Comparison of ENCODE assay signal across 10 mouse cellular contexts in the genomic region with DNA sequence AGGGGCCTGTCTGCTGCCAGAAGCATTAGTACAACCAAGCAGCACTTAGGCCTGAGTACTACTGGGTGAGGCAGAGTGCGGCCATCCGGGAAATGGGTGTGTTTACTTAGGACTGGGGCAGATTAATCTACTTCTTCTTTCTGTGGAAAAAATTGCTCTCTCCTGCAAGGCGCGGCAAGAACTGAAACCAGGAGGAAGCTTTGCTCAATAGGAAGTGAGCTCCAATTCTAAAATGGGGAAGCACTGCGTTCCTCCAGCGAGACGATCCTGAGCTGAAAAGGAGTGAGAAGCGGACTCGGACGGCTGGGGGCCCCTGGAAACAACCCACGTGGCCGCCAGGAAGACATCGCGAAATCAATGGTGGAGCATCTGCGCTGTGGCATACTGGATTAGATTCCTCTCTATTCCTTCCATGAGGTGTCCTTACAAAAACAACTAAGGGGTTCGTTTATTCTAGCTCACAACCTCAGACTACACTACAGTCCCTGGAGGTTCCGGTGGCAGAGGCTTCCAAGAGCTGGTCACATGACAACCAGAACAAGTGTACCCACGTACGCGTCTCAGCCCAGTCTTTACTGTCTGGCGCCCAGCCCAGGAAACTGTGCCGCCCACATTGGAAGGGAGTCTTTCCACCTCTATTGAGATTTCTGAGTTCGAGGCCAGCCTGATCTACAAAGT. TPM values are rescaled to one million over a fixed set of nuclear protein-coding genes. Genes with fewer than 3 reads are reported as not detected.
A peak's percentile ranks its signal among the peaks of the same experiment; 100 is the strongest.
DNase-seq lines count a peak whose midpoint lies in the region; ATAC-seq and TF ChIP-seq lines count a peak whose summit lies in the region.
"Had no signal": no experiment of that assay in that cellular context is flagged by ENCODE, and none has a peak within 500 bp of the region (broad histone marks: within the 10 kb centered on the region; RNA-seq: fewer than 3 reads in every experiment).

No protein-coding gene starts in this region.

- no peak for TF ChIP-seq RAD21 in MEL (IDR thresholded peaks at IDR 0.05; ENCODE audit: low read depth, low read length)

- peak; percentile 57 to 59; a peak in 2 of 4 replicates for TF ChIP-seq EP300 in MEL (IDR thresholded peaks at IDR 0.05; ENCODE audit: low read depth in 1 of 2, low read length in 2 of 2)

- ATAC-seq in intestine, embryonic 16.5 days, result 0 out of 2 replicates have a peak, but pooled peaks have one; percentile 40
- no peak for ATAC-seq in midbrain, embryonic 13.5 days

- H3K4me1 ChIP-seq in MEL (ENCODE audit: control insufficient read depth in 1 of 2, insufficient read depth in 2 of 2, low read length in 2 of 2), result peaks cover 2 to 23% of the 10 kb centered on the region in 2 experiments
- no peaks in the 10 kb centered on the region for H3K4me1 ChIP-seq in intestine, embryonic 16.5 days (ENCODE audit: control insufficient read depth, insufficient read depth, low read length)
- H3K4me1 ChIP-seq in midbrain, embryonic 13.5 days (replicated peaks), result no peaks in the 10 kb centered on the region
- H3K4me1 ChIP-seq: neural tube, embryonic 12.5 days had no signal

- intact Hi-C loops in gastrocnemius, adult 2 months (cut with DNase I), result loop anchor here (2.0 kb wide), 1 partner anchor 385 kb away; no protein-coding TSS in a partner anchor

- TF ChIP-seq POLR2A in MEL (IDR thresholded peaks at IDR 0.05; ENCODE audit: control insufficient read depth in 1 of 2, insufficient read depth in 1 of 2, low read depth in 1 of 2, low read length in 2 of 2, poor library complexity in 1 of 2), result peak; percentile 51 to 82; a peak in 3 of 4 replicates

- H3K4me2 ChIP-seq in intestine, embryonic 16.5 days (ENCODE audit: low read depth, low read length), result 0 out of 2 replicates have a peak overlapping the region, but pooled peaks have one; percentile 10
- H3K4me2 ChIP-seq in midbrain, embryonic 13.5 days (replicated peaks), result no peak overlapping the region
- H3K4me2 ChIP-seq: embryonic facial prominence, embryonic 13.5 days; neural tube, embryonic 12.5 days had no signal

- H3K36me3 ChIP-seq in MEL (ENCODE audit: control insufficient read depth in 1 of 2, insufficient read depth in 2 of 2, low read length in 2 of 2), result peaks cover 0 to 13% of the 10 kb centered on the region in 2 experiments; a peak in 2 of 4 replicates
- no peaks in the 10 kb centered on the region for H3K36me3 ChIP-seq in intestine, embryonic 16.5 days (ENCODE audit: control insufficient read depth, insufficient read depth, low read length)
- H3K36me3 ChIP-seq in midbrain, embryonic 13.5 days, result peaks cover 19% of the 10 kb centered on the region

- H3K27ac ChIP-seq in MEL (ENCODE audit: control insufficient read depth, low read depth, low read length), result peak overlapping the region; percentile 94
- peak overlapping the region; percentile 67 for H3K27ac ChIP-seq in gastrocnemius, adult 2 months
- no peak overlapping the region for H3K27ac ChIP-seq in intestine, embryonic 16.5 days (ENCODE audit: low read length)
- no peak overlapping the region for H3K27ac ChIP-seq in midbrain, embryonic 13.5 days
- H3K27ac ChIP-seq: embryonic facial prominence, embryonic 13.5 days; neural tube, embryonic 12.5 days had no signal

- peak overlapping the region; percentile 47 to 51 for H3K4me3 ChIP-seq in MEL (ENCODE audit: control insufficient read depth in 1 of 2, insufficient read depth in 1 of 2, low read depth in 2 of 2, low read length in 2 of 2)
- peak overlapping the region; percentile 56 for H3K4me3 ChIP-seq in gastrocnemius, adult 2 months
- no peak overlapping the region; the same call in 1 of the 2 replicates for H3K4me3 ChIP-seq in intestine, embryonic 16.5 days (ENCODE audit: low read length)
- no peak overlapping the region for H3K4me3 ChIP-seq in midbrain, embryonic 13.5 days (replicated peaks)
- H3K4me3 ChIP-seq: embryonic facial prominence, embryonic 13.5 days; neural tube, embryonic 12.5 days had no signal

- DNase-seq in CD4-positive helper T cell, adult 2 months (ENCODE audit: low read depth, low spot score), result peak; percentile 88
- DNase-seq in MEL (ENCODE audit: low read depth, low spot score) (peak; percentile 94), liver (peak; percentile 50)
- peak; percentile 69 for DNase-seq in gastrocnemius, adult 2 months
- DNase-seq in natural killer cell, adult 2 months (ENCODE audit: low spot score in 2 of 2), result peak; percentile 56 to 72
- peak; percentile 63 for DNase-seq in thymus, postnatal 25 days

- H3K79me2 ChIP-seq in MEL (ENCODE audit: control insufficient read depth, insufficient read depth, low read length, poor library complexity), result no peaks in the 10 kb centered on the region

- no peaks in the 10 kb centered on the region for H3K27me3 ChIP-seq in MEL (ENCODE audit: control insufficient read depth in 1 of 2, insufficient read depth in 2 of 2, low read length in 2 of 2)
- H3K27me3 ChIP-seq in intestine, embryonic 16.5 days (replicated peaks; ENCODE audit: control insufficient read depth, insufficient read depth, low read length), result no peaks in the 10 kb centered on the region
- H3K27me3 ChIP-seq in midbrain, embryonic 13.5 days, result no peaks in the 10 kb centered on the region; the same call in 1 of the 2 replicates
- H3K27me3 ChIP-seq: embryonic facial prominence, embryonic 13.5 days; neural tube, embryonic 12.5 days had no signal

- no peak for TF ChIP-seq CTCF in MEL (IDR thresholded peaks at IDR 0.05 in 2 of 3, conservative IDR thresholded peaks at IDR 0.05 in 1 of 3; ENCODE audit: control insufficient read depth in 1 of 3, insufficient read depth in 1 of 3, low read depth in 2 of 3, low read length in 3 of 3, poor library complexity in 1 of 3, severe bottlenecking in 1 of 3)
- no peak for TF ChIP-seq CTCF in gastrocnemius, adult 2 months (IDR thresholded peaks at IDR 0.05)

- H3K9me3 ChIP-seq in MEL (replicated peaks; ENCODE audit: insufficient read depth, low read length), result no peaks in the 10 kb centered on the region
- no peaks in the 10 kb centered on the region for H3K9me3 ChIP-seq in intestine, embryonic 16.5 days (ENCODE audit: control insufficient read depth, low read length)
- H3K9me3 ChIP-seq in midbrain, embryonic 13.5 days, result no peaks in the 10 kb centered on the region
- H3K9me3 ChIP-seq: embryonic facial prominence, embryonic 13.5 days; neural tube, embryonic 12.5 days had no signal

- peak overlapping the region; percentile 67 for H3K9ac ChIP-seq in MEL (ENCODE audit: control insufficient read depth, low read depth, low read length, poor library complexity, severe bottlenecking)
- H3K9ac ChIP-seq in intestine, embryonic 16.5 days (ENCODE audit: low read depth, low read length), result no peak overlapping the region
- no peak overlapping the region for H3K9ac ChIP-seq in midbrain, embryonic 13.5 days (replicated peaks)
- H3K9ac ChIP-seq: embryonic facial prominence, embryonic 13.5 days; neural tube, embryonic 12.5 days had no signal

- WGBS in intestine, embryonic 16.5 days, result 56% methylated on average over 23 of the region's 23 CpGs
- WGBS in midbrain, embryonic 13.5 days, result 75% methylated on average over 23 of the region's 23 CpGs

TF ChIP-seq in MEL, 35 proteins besides CTCF, POLR2A, EP300 and RAD21 (continues in another document):
- TF ChIP-seq MAX (IDR thresholded peaks at IDR 0.05; ENCODE audit: low read length), result peak; percentile 70
- TF ChIP-seq ELF1 (IDR thresholded peaks at IDR 0.05; ENCODE audit: low read depth, low read length), result peak; percentile 46; the same call in 1 of the 2 replicates
- no peak for TF ChIP-seq CHD2 (IDR thresholded peaks at IDR 0.05; ENCODE audit: low read length)
- TF ChIP-seq USF2 (IDR thresholded peaks at IDR 0.05; ENCODE audit: borderline replicate concordance in 1 of 2, insufficient read depth in 1 of 2, low read depth in 1 of 2, low read length in 2 of 2), result peak; percentile 23 to 61; a peak in 3 of 4 replicates
- TF ChIP-seq POLR2AphosphoS2 (IDR thresholded peaks at IDR 0.05; ENCODE audit: low read length), result no peak
- TF ChIP-seq POLR2AphosphoS5 (IDR thresholded peaks at IDR 0.05; ENCODE audit: borderline replicate concordance, low read depth, low read length), result no peak
- TF ChIP-seq MYB (IDR thresholded peaks at IDR 0.05; ENCODE audit: low read depth, low read length), result no peak
- TF ChIP-seq TBP (IDR thresholded peaks at IDR 0.05; ENCODE audit: low read depth, low read length), result 0 out of 2 replicates have a peak, but pooled peaks have one; percentile 28
- 0 out of 2 replicates have a peak, but pooled peaks have one; percentile 27 for TF ChIP-seq ZKSCAN1 (IDR thresholded peaks at IDR 0.05; ENCODE audit: low read depth, low read length)

RNA-seq across cellular contexts. Expression of gene Cep19, which starts 14.1 kb away (rescaled TPM):
- total RNA-seq in MEL (2012; rRNA removed), result 7.1 and 7.3 TPM in 2 replicates
- 1 to 10 TPM in 1 of 2 experiments, not detected in 1; 8.7 TPM for polyA plus RNA-seq in MEL (2012; ENCODE audit: insufficient read depth in 1 of 2, insufficient read length in 2 of 2, low read depth in 1 of 2, low replicate concordance in 2 of 2, missing spikeins in 1 of 2)
- 1 to 10 TPM; 8.3 to 8.4 TPM for total RNA-seq in gastrocnemius, adult 2 months (2021)
- polyA plus RNA-seq in intestine, embryonic 16.5 days (2015; fragmentation: Nextera tagmentation; extraction: Ambion mirVana), result 26.1 and 29.3 TPM in 2 replicates
- 45.6 and 46.9 TPM in 2 replicates for polyA plus RNA-seq in midbrain, embryonic 13.5 days (2015; fragmentation: Nextera tagmentation; extraction: Ambion mirVana)

RNA-seq across cellular contexts. Expression of gene Pigx, which starts 14.1 kb away (rescaled TPM):
- total RNA-seq in MEL (2012; rRNA removed), result 22.3 and 24.0 TPM in 2 replicates
- polyA plus RNA-seq in MEL (2012; ENCODE audit: insufficient read depth in 1 of 2, insufficient read length in 2 of 2, low read depth in 1 of 2, low replicate concordance in 2 of 2, missing spikeins in 1 of 2), result 10 to 100 TPM in 1 of 2 experiments, not detected in 1; 29.5 TPM
- 10 to 100 TPM; 11.3 to 12.6 TPM for total RNA-seq in gastrocnemius, adult 2 months (2021)
- polyA plus RNA-seq in intestine, embryonic 16.5 days (2015; fragmentation: Nextera tagmentation; extraction: Ambion mirVana), result 108 and 109 TPM in 2 replicates
- 149 and 153 TPM in 2 replicates for polyA plus RNA-seq in midbrain, embryonic 13.5 days (2015; fragmentation: Nextera tagmentation; extraction: Ambion mirVana)

RNA-seq across cellular contexts. Expression of gene Pak2, which starts 34.5 kb away (rescaled TPM):
- 23.0 and 23.4 TPM in 2 replicates for total RNA-seq in MEL (2012; rRNA removed)
- polyA plus RNA-seq in MEL (2012; ENCODE audit: insufficient read depth in 1 of 2, insufficient read length in 2 of 2, low read depth in 1 of 2, low replicate concordance in 2 of 2, missing spikeins in 1 of 2), result 10 to 100 TPM; 34.1 to 67.2 TPM
- 10 to 100 TPM; 13.3 to 15.8 TPM for total RNA-seq in gastrocnemius, adult 2 months (2021)
- 34.5 and 34.6 TPM in 2 replicates for polyA plus RNA-seq in intestine, embryonic 16.5 days (2015; fragmentation: Nextera tagmentation; extraction: Ambion mirVana)
- polyA plus RNA-seq in midbrain, embryonic 13.5 days (2015; fragmentation: Nextera tagmentation; extraction: Ambion mirVana), result 41.9 and 43.6 TPM in 2 replicates

RNA-seq across cellular contexts. Expression of gene Nrros, which starts 51.7 kb away (rescaled TPM):
- 56.1 and 59.8 TPM in 2 replicates for total RNA-seq in MEL (2012; rRNA removed)
- 10 to 100 TPM in 1 of 2 experiments, not detected in 1; 55.9 TPM for polyA plus RNA-seq in MEL (2012; ENCODE audit: insufficient read depth in 1 of 2, insufficient read length in 2 of 2, low read depth in 1 of 2, low replicate concordance in 2 of 2, missing spikeins in 1 of 2)
- 1 to 10 TPM; 1.6 TPM for total RNA-seq in gastrocnemius, adult 2 months (2021)
- 13.1 and 13.3 TPM in 2 replicates for polyA plus RNA-seq in intestine, embryonic 16.5 days (2015; fragmentation: Nextera tagmentation; extraction: Ambion mirVana)
- 5.9 and 7.1 TPM in 2 replicates for polyA plus RNA-seq in midbrain, embryonic 13.5 days (2015; fragmentation: Nextera tagmentation; extraction: Ambion mirVana)

Comparison
In these comparisons a context has a peak if more than half of its experiments do, and no peak if none do; other contexts are left out.
1. H3K27ac ChIP-seq: peak in MEL (single experiment) and gastrocnemius, adult 2 months (single experiment); none in intestine, embryonic 16.5 days (single experiment) and midbrain, embryonic 13.5 days (single experiment).
2. H3K4me3 ChIP-seq: peak in MEL (2 of 2) and gastrocnemius, adult 2 months (single experiment); none in intestine, embryonic 16.5 days (single experiment) and midbrain, embryonic 13.5 days (single experiment).
3. Peak in every context shown above with its lines, with median percentiles within 50 percentile points of each other: DNase-seq.